Mouse (Mus musculus) embryonic fibroblast, embryonic 13.5 days (primary cell): ENCODE data around the gene Wiz.

Experiments
- CTCF ChIP-seq: IDR thresholded peaks from 2 replicates; pipeline ENCODE4 v1.5.1; 2011; ENCODE audit warnings: mild to moderate bottlenecking, control low read depth, low read length, moderate library complexity, borderline replicate concordance; ENCODE audit not compliant: insufficient read depth
- POLR2A ChIP-seq: IDR thresholded peaks from 2 replicates; pipeline ENCODE4 v1.6.1; 2011; ENCODE audit warnings: low read depth, mild to moderate bottlenecking, control low read depth, low read length, moderate library complexity

DNA sequence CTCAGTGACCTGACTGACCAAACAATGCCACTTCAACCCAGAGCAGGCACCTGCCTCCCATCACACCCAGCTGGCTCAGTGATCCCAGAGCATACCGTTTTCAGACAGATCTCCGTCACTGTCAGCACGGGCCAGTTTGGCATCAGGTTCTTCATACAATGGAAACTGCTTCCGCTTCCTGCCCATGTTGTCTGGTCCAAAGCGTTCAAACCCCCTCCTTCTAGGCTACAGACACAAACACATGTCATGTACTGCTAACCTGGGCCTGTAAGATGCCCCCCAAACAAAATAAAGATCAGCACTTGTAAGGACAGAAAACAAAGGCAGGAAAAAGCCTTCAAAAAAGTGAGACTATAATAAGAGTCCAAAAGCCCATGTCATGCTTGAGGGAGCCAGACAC, 73.7 kb downstream of the Wiz start:
- no peak for TF ChIP-seq CTCF
- no peak for TF ChIP-seq POLR2A
